Mouse (Mus musculus): ENCODE measurements at regions not wholly inside any gene's neighbourhood (a gene's known extent, or its start where the extent isn't known, plus 50 kb on each side); places are given as distances from the start of the nearest gene placed in this dataset.

DNA sequence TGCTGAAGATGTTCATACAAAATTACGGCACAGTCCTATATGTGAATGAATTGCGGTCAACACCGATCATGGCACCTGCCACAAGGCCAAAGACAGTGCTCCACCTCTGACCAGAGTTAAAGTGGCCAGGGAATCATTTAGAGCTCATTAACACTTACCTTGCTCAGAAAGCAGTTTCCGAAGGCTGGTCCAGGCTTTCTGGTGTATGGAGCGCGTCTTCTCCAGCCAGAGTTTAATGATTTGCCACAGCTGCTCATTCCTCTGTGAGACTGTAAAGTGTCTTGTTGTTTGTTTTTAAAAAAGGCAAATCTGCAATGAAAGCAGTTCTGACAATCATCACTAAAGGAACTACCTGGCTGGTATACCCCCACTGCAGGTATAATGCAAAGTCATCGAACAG is 256.7 kb downstream of the Nfkbiz start:
- TF ChIP-seq CTCF (IDR thresholded peaks at IDR 0.05; ENCODE audit: low read depth) (no peak), EP300 (optimal IDR thresholded peaks at IDR 0.05) (no peak)
